Mouse (Mus musculus) hindbrain, embryonic 16.5 days (tissue): Measurements from ENCODE around the gene Ssbp3. TPM values are rescaled to one million over a fixed set of nuclear protein-coding genes. Genes with fewer than 3 reads are reported as not detected.

Experiments
- ATAC-seq: fragments of 200-750 bp; cut with Nextera tagmentation; 2 replicates; pipeline ENCODE4 v1.8.0; 2017; ENCODE audit warnings: moderate TSS enrichment, moderate library complexity
- H3K27ac ChIP-seq: fragments of 300-500 bp; sonication (generic); 2 replicates; pipeline ENCODE4 v1.5.1; 2014; ENCODE audit warnings: low read depth, mild to moderate bottlenecking, control low read depth, low read length, moderate library complexity
- H3K27me3 ChIP-seq: fragments of 300-500 bp; sonication (generic); replicated peaks from 2 replicates; pipeline ENCODE4 v1.6.1; 2014; ENCODE audit warnings: low read length; ENCODE audit not compliant: control insufficient read depth, insufficient read depth
- H3K36me3 ChIP-seq: fragments of 300-500 bp; sonication (generic); 2 replicates; pipeline ENCODE4 v1.6.1; 2014; ENCODE audit warnings: mild to moderate bottlenecking, low read length, moderate library complexity, mixed read lengths; ENCODE audit not compliant: control insufficient read depth, insufficient read depth
- H3K4me1 ChIP-seq: fragments of 300-500 bp; sonication (generic); 2 replicates; pipeline ENCODE4 v1.6.1; 2014; ENCODE audit warnings: low read depth, low read length; ENCODE audit not compliant: control insufficient read depth, insufficient read depth
- H3K4me2 ChIP-seq: fragments of 300-500 bp; sonication (generic); 2 replicates; pipeline ENCODE4 v1.6.1; 2014; ENCODE audit warnings: mild to moderate bottlenecking, low read length, control low read depth, moderate library complexity
- H3K4me3 ChIP-seq: fragments of 300-500 bp; sonication (generic); 2 replicates; pipeline ENCODE4 v1.5.1; 2014; ENCODE audit warnings: mild to moderate bottlenecking, low read length, control low read depth, moderate library complexity
- H3K9ac ChIP-seq: fragments of 300-500 bp; sonication (generic); 2 replicates; pipeline ENCODE4 v1.6.1; 2014; ENCODE audit warnings: low read depth, mild to moderate bottlenecking, control low read depth, low read length, moderate library complexity
- H3K9me3 ChIP-seq: fragments of 300-500 bp; sonication (generic); 2 replicates; pipeline ENCODE4 v1.6.1; 2014; ENCODE audit warnings: mild to moderate bottlenecking, low read length, moderate library complexity; ENCODE audit not compliant: control insufficient read depth
- WGBS: fragments of 180-500 bp; shearing (Covaris S2); extraction: QIAGEN DNeasy Blood & Tissue Kit; methylation state at CpG from one replicate; pipeline ENCODE4 v1.1.7; 2014; 5-methylcytosine and 5-hydroxymethylcytosine counted together
- polyA plus RNA-seq: library from polyadenylated mRNA; unstranded; fragments of >200 nt; fragmentation: Nextera tagmentation; extraction: Ambion mirVana; gene quantifications from 2 replicates; pipeline ENCODE4 v1.2.1, GENCODE M21; 2015

The Ssbp3 gene
- polyA plus RNA-seq, 1 experiment from 2014 or later, result 82.9 TPM

GRCm38 (mm10) chr4:107048568-107049162, 138.2 kb downstream of the Ssbp3 start:
- peaks cover 9% of the 10 kb centered on the region for H3K36me3 ChIP-seq
- H3K27me3 ChIP-seq, result no peaks in the 10 kb centered on the region
- H3K9me3 ChIP-seq, result no peaks in the 10 kb centered on the region
- no peak overlapping the region for H3K9ac ChIP-seq
- 71% methylated on average over 11 of the region's 11 CpGs for WGBS
- H3K4me3 ChIP-seq, result no peak overlapping the region
- no peaks in the 10 kb centered on the region; the same call in 1 of the 2 replicates for H3K4me1 ChIP-seq
- peak; percentile 43; the same call in 1 of the 2 replicates for ATAC-seq
- no peak overlapping the region for H3K27ac ChIP-seq
- no peak overlapping the region for H3K4me2 ChIP-seq

- no peak overlapping the region for H3K27ac ChIP-seq
- 52% methylated on average over 4 of the region's 4 CpGs for WGBS
- no peaks in the 10 kb centered on the region; the same call in 1 of the 2 replicates for H3K4me1 ChIP-seq
- H3K4me2 ChIP-seq, result no peak overlapping the region
- no peak overlapping the region for H3K4me3 ChIP-seq
- no peak for ATAC-seq
- H3K36me3 ChIP-seq, result peaks cover 6% of the 10 kb centered on the region
- no peaks in the 10 kb centered on the region for H3K27me3 ChIP-seq
- no peak overlapping the region for H3K9ac ChIP-seq
- H3K9me3 ChIP-seq, result no peaks in the 10 kb centered on the region
Observed at GRCm38 (mm10) chr4:107051889-107052288, 141.4 kb downstream of the Ssbp3 start.

DNA sequence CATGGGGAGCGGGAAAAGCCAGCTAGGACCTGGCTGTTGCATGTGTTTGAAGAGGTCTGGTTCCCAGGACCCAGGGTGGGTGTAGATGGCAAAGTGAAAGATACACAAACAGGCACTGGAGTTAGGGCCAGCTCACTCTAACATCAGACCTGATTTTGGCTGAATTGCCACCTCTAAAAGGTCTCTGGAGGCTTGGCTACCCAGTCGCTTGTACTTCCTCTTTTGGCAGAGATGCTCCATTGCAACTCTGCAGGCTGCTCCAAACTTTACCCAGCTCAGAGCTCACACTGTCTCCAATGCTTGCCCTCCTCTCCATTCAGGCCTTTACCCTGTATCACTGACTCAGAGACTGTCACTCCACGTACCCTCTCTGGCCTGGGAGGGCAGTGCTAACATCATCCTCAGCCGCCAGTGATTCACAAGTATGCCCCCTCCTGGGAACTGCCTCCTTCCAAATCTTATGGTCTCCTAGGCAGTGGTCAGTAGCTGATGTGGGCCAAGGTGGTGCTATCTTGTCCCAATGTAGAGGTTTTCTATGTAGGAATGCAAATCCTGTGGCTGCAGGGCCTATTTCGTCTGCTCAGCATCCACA, 142.6 kb downstream of the Ssbp3 start:
- no peaks in the 10 kb centered on the region; the same call in 1 of the 2 replicates for H3K4me1 ChIP-seq
- no peak overlapping the region for H3K4me2 ChIP-seq
- no peak overlapping the region for H3K4me3 ChIP-seq
- H3K27me3 ChIP-seq, result no peaks in the 10 kb centered on the region
- no peak for ATAC-seq
- H3K9ac ChIP-seq, result no peak overlapping the region
- no peaks in the 10 kb centered on the region for H3K9me3 ChIP-seq
- 47% methylated on average over 5 of the region's 5 CpGs for WGBS
- no peak overlapping the region for H3K27ac ChIP-seq
- peaks cover 13% of the 10 kb centered on the region for H3K36me3 ChIP-seq

- H3K4me1 ChIP-seq, result no peaks in the 10 kb centered on the region
- 85% methylated on average over 3 of the region's 3 CpGs for WGBS
- H3K4me3 ChIP-seq, result no peak overlapping the region
- ATAC-seq, result no peak
- H3K9me3 ChIP-seq, result no peaks in the 10 kb centered on the region
- H3K27ac ChIP-seq, result no peak overlapping the region
- H3K27me3 ChIP-seq, result no peaks in the 10 kb centered on the region
- H3K36me3 ChIP-seq, result peaks cover 29% of the 10 kb centered on the region
- H3K9ac ChIP-seq, result no peak overlapping the region
- no peak overlapping the region for H3K4me2 ChIP-seq
Observed at GRCm38 (mm10) chr4:107056088-107056487, 145.6 kb downstream of the Ssbp3 start.

DNA sequence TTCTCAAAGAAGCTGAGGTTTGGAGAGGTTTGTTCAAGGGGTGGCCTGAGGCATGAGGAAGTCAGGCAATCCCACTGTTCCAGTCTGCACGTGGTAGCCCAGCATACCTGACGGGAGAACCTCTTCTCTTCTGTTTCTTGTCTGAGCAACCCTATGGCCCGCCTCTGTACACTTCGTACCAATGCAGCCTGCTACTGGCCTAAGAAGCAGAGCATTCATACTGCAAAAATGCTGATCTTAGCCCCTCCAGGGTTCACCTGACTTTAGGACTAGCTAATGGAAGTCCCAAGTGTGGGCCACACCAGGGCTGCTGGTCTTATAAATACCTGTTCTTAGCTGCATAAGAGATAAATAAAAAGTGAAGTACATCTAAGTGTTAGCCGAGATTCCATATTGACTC, 147.8 kb downstream of the Ssbp3 start:
- H3K27ac ChIP-seq, result no peak overlapping the region
- H3K36me3 ChIP-seq, result peaks cover 40% of the 10 kb centered on the region
- ATAC-seq, result no peak
- no peaks in the 10 kb centered on the region for H3K27me3 ChIP-seq
- no peaks in the 10 kb centered on the region for H3K4me1 ChIP-seq
- no peaks in the 10 kb centered on the region for H3K9me3 ChIP-seq
- H3K4me2 ChIP-seq, result no peak overlapping the region
- H3K4me3 ChIP-seq, result no peak overlapping the region
- WGBS, result 92% methylated on average over 5 of the region's 5 CpGs
- no peak overlapping the region for H3K9ac ChIP-seq

DNA sequence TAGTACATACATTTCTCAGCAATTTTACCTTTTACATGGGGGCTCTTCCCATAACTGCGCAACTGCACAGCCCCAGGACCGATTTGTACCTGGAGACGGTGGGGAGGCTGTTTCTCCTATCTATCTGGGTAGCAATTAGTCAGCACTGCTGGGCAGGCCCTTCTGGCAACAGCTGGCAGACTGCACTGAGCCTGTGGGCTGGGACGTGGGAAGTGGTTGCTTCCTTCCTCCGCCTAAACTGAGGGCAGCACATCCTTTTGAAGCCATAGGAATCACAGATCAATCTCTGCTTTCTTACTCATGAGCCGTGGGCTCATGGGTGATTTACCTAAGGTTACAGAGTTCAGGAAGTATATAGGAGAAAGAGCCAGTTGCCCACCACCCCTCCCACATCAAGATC, 148.3 kb downstream of the Ssbp3 start:
- Histone ChIP-seq H3K27me3 (no peaks in the 10 kb centered on the region), H3K36me3 (peaks cover 40% of the 10 kb centered on the region), H3K9ac (no peak overlapping the region), H3K27ac (no peak overlapping the region), H3K4me1 (no peaks in the 10 kb centered on the region), H3K4me3 (no peak overlapping the region), H3K9me3 (no peaks in the 10 kb centered on the region), H3K4me2 (no peak overlapping the region)
- WGBS, result 88% methylated on average over 6 of the region's 6 CpGs
- ATAC-seq, result no peak

GRCm38 (mm10) chr4:107061560-107061959, 151.1 kb downstream of the Ssbp3 start:
- H3K27ac ChIP-seq, result no peak overlapping the region
- no peak for ATAC-seq
- H3K4me1 ChIP-seq, result peaks cover 8% of the 10 kb centered on the region
- no peaks in the 10 kb centered on the region for H3K27me3 ChIP-seq
- no peak overlapping the region for H3K9ac ChIP-seq
- H3K4me2 ChIP-seq, result no peak overlapping the region
- H3K36me3 ChIP-seq, result peaks cover 42% of the 10 kb centered on the region
- 89% methylated on average over 4 of the region's 4 CpGs for WGBS
- H3K9me3 ChIP-seq, result no peaks in the 10 kb centered on the region
- H3K4me3 ChIP-seq, result no peak overlapping the region

DNA sequence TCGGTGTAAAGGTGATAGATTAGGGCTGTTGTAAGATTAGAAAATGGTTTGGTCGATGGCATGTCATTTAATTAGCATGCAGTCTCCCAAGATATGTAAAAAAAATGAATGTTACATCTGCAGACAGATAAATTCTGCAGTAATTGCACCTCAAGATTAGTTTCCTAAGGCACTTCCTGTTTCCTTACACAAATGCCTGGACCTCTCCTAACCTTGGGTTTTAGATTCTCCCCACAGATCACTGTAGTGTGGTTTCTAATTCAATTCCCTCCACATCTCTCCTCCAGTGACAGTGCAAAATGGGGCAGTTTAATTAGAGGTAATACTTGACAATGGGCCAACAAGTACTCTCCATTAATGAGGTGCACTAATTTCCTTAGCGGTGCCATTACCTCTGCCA, 152.7 kb downstream of the Ssbp3 start:
- Histone ChIP-seq H3K36me3 (peaks cover 31% of the 10 kb centered on the region), H3K27ac (no peak overlapping the region)

GRCm38 (mm10) chr4:107064394-107065098, 154.0 kb downstream of the Ssbp3 start:
- Histone ChIP-seq H3K9ac (no peak overlapping the region), H3K4me1 (peaks cover 15% of the 10 kb centered on the region), H3K9me3 (no peaks in the 10 kb centered on the region), H3K27me3 (no peaks in the 10 kb centered on the region), H3K36me3 (peaks cover 25% of the 10 kb centered on the region), H3K4me2 (no peak overlapping the region), H3K27ac (no peak overlapping the region), H3K4me3 (no peak overlapping the region)
- no peak for ATAC-seq
- WGBS, result 91% methylated on average over 5 of the region's 5 CpGs

More for the DNA sequence above, 152.7 kb downstream of the Ssbp3 start:
- Histone ChIP-seq H3K4me3 (no peak overlapping the region), H3K27me3 (no peaks in the 10 kb centered on the region), H3K4me1 (peaks cover 15% of the 10 kb centered on the region), H3K4me2 (no peak overlapping the region), H3K9ac (no peak overlapping the region), H3K9me3 (no peaks in the 10 kb centered on the region)
- 90% methylated on average over 3 of the region's 3 CpGs for WGBS
- no peak for ATAC-seq
